Mouse (Mus musculus): ENCODE data around the gene 1700025G04Rik.

Gene 1700025G04Rik

DNA sequence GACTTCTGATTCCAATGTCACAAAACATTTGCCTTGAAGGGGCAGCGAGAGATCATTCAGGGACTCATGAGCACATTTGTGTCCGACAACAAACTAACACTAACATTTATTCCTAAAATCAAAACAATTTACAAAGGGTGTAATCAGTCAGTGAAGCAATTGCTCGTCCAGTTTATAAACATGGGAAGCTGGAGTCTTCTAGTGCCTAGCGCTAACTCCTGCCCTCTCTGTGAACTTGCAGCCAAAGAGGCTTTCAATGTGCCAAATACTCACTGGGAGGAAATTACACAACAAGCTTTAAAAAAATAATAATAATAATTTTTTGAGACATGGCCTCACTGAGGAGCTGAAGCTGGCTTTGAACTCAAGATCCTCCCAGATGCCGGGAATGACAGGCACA, 57.8 kb downstream of the 1700025G04Rik start:
- DNase-seq (ENCODE audit: low read depth), result no peak

DNA sequence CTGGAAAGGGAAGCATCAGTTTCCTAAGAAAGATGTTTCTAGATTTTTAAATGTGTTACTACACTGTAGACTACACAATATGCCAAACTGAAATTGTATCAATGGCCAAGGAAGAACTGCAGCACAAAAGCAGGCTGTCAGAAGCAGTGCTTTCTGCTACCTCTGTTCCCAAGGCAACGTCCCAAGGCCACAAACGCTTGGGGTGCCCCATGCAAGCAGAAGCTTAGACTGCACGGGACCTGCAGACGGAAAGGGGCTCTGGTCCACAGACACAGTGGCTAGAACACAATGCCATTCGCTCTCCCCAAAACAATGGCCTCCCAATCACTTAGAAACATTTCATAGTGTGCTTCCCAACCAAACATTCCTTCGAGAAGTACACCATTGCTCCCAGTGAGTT, 59.4 kb downstream of the 1700025G04Rik start:
- no peak for DNase-seq (ENCODE audit: low read depth)

DNA sequence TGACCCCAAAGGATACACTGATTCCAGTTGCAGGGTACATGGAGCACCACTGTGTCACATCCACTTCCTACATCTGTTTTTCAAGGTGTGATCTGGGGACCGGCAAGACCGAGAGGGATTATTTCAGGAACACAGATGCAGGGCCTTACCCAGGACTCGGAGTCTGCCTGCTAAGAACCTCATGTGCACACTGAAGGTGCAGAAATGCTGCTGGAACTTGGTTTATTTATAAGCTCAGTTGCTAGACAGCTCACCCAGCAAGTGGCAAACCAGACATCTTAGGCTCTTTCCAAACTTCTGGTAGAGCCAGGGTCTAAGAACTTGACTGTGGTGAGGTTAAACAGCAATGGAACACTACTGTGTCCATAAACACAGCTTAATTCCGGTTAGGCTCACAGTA, 61.2 kb downstream of the 1700025G04Rik start:
- DNase-seq (ENCODE audit: low read depth), result no peak

DNA sequence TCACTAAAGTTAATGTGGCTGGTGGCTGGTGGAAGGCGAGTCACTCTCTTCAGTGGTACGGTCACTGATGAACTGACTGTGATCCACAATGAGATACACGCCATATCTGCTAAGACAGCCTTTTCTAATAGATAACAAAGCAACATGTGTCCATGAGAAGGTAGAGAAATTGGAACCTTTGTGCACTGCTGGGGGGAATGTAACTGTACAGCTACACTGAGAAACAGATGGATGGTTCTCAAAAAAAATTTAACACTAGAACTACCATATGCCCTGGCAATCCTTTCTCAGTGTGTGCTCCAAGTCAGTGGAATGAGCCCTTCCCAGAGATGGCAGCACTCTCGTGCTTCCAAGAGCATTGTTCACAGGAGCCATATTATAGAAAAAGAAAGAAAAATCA, 63.2 kb downstream of the 1700025G04Rik start:
- no peak for DNase-seq (ENCODE audit: low read depth)

DNA sequence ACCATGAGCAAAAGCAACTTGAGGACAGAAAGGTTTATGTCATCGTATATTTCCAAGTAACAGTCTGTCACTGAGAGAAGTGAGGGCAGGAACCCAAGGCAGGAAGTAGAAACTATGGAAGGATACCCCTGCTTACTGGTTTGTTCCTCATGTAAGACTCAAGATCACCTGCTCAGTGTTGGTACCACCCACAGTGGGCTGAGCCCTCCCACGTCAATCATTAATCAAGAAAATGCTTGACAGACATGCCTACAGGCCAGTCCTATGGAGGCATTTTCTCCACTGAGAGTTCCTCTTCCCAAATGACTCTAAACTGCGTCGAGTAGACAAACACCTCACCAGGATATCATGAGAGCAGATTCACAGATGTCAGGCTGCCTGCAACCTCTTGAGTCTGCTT, 64.6 kb downstream of the 1700025G04Rik start:
- DNase-seq (ENCODE audit: low read depth), result no peak

DNA sequence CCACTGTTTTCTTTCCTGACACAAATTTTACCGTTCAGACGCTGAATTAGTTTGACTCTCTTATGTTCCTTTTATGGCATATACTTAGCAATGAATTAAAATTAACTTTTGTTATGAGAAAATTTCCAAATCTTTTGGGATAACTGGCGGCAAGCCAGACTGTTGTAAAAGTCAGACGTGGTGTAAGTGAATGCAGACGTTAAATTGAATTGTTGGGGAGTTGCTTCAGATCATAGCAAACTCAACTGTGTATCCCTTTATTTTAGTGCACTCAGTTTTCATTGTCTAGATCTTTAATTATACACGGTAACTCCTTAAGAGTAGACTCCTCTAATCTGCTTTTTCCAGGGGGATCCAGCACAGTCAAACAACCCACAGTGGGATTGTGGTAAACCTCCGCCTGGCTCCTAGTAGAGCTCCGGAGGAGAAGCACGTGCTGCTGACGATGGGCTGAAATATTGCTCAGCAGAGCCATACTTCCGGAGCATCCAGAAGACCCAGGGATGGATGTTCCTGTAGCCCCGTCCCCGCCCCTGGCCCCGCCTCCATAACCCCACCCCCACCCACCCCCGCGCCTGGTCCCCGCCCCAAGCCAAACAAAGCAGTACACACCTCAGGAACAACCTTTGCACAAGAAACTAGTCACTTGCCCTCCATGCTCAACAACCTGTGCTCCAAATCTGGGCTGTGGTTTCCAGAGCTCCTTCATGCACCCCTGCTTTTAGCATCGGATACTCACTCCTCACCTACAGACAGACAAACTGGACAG, 65.7 kb downstream of the 1700025G04Rik start:
- DNase-seq (ENCODE audit: low read depth), result no peak

DNA sequence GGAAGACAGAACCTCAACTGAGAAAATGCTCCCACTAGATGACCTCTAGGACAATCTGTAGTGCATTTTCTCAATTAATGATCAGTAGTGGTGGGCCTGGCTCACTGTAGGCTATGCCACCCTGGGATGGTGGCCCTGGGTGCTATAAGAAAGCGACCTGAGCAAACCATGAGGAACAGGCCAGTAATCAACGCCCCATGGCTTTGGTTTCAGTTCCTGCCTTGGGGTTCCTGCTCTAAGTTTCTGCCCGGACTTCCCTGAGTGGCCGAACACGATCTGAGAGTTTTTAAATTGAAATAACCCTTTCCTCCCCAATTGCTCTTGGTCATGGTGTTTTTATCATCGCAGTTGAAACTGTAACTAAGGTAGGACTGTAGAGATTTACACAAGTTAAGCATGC, 69.1 kb downstream of the 1700025G04Rik start:
- DNase-seq (ENCODE audit: low read depth), result no peak

DNA sequence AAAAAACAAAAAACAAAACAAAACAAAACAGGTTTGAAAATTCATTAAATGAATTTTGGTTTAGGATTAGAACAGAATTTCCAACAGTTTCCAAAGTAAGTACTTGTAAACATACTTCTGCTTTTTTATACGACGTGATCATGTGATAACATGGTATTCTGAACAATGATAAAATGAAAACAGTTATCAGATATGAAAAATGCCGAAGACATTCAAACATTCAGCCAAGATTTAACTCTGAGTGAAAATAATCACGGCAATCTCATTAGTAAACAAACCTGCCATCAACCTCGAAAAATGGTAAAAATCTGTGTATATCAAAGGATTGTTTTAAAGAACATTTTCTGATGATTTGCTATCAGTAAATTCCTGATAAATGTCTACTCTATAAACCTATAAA, 69.9 kb downstream of the 1700025G04Rik start:
- DNase-seq (ENCODE audit: low read depth), result no peak

DNA sequence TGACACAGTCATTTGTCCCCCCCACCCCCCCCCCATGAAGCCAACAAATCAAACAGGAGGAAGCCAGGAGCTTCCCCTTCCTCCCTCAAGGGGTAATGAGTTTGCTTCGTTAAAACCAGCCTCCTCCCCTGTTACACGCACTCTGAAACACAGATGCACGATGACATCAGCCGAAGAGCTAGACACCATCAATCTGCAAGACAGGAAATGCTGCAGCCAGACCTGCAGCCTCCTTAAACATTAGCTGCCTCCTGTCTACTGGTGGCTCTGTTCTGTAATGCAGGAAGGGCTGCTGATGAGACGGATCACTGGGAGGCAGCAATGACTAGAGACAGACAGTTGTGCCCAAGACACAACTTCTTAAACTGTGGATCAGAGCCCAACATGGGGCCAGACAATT, 70.7 kb downstream of the 1700025G04Rik start:
- peak; percentile 80 for DNase-seq (ENCODE audit: low read depth)

DNA sequence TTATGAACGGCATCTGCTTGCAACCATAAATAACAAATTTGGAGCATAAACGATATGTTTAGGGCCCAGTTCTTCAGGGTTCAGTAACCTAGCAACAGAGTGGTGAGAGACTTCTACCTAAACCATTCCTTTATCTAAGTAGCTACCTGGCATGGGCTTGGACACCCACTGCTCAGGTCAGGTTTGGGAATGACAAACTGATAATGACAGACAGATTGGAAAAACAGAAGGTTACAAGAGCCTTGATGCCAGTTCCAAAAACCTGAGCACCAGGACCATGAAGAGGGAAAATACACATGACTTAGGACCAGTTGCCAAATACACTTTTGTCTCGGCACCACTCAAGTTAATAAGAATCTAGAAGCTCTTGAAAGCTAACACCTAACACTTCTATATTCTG, 71.6 kb downstream of the 1700025G04Rik start:
- DNase-seq (ENCODE audit: low read depth), result no peak

DNA sequence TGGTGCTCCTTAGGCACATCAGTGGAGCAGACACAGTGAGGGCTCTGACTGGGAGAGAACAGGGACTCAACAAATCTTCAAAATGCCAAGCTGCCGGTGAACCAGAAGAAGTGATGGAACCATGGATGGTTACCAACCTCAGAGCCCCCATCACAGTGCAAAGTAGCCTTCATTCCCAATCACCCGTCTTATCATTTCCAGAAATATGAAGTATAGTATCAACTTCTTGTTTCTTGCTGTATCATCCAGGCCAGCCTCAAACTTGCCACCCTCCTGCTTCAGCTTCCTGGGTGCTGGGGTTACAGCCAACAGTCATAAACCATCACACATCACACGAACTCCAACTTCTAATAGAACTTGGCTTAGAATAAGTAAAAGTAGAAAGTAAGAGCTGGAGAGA, 73.3 kb downstream of the 1700025G04Rik start:
- DNase-seq (ENCODE audit: low read depth), result no peak

DNA sequence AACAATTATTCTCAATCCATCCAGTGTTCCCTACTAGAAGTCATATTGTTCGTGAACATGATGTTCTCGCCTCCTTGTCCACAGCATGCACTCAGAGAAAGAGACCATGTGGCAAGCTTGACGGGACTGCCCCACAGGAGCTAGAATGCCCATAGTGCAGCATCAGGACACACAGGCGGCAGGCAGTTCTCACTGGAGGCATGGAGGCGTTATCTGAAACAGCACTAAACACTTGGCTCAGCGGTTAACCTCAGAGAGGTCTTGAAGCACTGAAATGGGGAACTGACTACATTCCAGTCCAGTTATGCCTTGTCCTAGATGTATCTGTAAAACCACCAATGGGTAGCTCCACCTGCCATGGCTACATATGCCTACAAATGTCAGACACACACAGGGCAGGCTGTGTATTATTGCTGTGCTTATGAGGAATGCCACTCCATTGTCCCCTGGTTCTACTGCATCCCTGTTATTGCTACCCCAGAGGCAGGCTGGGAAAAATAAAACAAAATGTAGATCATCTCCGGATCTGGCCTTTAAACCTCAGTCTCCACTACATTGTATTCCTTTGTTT, 74.3 kb downstream of the 1700025G04Rik start:
- DNase-seq (ENCODE audit: low read depth), result no peak

DNA sequence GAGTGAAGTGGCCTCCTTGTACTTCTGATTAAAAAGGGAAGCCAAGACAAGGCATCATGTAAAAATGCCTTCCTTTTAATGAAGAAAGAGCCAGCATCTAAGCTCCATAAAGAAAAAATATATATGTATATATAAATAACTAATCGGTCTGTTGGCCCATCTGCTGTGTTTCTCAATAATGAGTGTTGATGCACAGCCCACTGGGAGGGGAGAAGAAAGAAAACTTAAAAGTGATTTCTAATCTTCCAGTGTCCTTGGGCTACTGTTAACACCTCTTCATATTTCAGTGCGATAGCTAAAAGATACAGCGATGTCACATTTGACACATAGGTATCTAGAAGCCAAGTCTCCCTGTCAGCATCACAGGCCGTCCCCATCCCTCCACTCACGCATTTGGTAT, 78.2 kb downstream of the 1700025G04Rik start:
- no peak for DNase-seq (ENCODE audit: low read depth)

DNA sequence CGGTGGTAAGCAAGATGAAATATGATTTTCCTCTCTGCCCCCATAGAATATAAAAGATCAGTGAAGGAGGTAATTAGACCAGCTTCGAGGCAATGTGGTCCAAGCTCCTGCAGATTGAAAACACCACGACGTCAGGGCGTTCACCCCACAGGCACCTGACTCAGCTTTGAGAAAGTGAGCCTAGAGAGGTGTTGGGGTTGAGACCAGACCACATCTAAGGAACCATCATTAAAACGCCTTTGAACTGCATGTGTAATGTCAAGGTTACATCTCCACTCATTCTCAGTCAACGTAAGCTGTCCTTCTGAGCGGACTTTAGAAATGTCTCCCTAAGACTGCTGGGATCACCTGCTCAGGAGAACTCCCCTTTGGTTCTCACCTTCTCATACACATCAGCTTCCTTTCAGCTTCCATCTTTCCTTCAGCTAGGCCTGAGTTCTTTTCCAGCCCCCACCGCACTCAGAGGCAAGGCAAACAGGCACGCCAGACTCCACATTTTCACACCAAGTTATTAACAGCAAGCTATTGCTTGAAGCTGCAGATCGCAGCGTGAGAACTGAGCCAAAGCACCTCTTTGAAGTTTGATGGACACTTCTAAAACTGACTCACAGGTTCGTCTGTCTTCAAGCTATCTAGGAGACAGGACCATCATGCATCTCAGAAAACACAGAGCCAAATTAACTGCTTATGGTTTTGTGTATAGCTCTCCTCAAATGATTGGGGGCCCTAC, 79.5 kb downstream of the 1700025G04Rik start:
- DNase-seq (ENCODE audit: low read depth), result peak; percentile 76

DNA sequence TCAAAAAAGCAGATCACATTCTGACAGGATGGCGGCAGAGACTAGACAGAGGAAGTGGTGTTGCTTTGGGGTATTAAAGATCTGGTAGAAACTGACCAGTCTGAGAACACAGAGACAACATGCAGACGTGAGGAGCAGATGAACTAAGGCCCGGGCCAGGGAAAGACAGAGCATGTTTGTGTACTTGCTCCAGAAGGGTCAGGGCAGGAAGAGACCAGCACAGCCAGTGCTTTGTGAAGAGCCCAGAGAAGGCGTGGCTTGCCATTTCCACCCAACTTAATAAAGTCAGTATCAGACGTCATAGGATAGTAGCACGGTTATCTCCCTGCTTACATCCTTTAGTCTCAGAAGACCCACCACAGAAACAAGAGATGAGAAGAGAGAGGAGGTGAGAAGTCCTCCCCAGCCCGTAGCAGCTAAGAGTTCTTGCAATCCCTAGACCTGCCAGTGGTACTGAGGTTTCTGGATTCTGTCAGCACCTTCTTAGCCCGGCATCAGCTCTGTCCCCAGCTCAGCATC, 81.4 kb downstream of the 1700025G04Rik start:
- peak; percentile 73 for DNase-seq (ENCODE audit: low read depth)

DNA sequence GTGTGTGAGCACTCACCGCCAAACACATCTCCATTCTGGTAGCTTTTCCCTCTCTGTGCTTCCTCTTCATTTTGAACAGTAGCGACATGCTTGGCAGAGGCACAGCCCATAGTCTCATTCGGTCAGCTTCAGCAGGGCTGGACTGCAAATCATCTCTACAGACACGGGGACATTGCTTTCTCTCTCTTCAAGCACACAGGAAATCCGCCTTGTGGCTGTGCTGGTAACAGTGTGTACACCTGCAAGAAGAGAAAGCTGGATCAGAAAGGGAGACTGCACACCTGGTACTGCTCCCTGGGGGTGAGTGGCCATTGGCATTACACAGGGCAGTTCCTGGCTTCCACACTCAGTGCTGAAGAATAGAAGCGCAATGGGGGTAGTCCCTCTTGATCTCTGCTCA, 83.4 kb downstream of the 1700025G04Rik start:
- peak; percentile 18 for DNase-seq (ENCODE audit: low read depth)

DNA sequence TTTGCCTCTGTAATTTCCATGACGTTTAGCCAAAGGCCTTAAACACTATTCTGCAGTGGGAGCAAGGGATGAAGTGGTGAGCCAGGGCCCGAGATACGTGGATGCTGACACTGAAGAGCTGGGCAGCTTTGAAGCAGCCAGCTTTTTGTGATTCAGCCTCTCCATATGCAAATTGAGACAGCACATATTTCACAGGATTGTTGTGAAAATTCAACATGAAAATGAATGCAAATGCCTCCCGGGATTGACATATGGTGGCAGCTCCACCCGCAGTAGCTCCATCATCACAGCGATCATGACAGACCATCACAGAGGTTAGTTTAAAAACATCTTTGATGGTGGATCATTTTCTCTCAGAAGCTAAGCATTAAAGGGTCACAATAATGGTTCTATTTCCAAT, 85.4 kb downstream of the 1700025G04Rik start:
- no peak for DNase-seq (ENCODE audit: low read depth)

DNA sequence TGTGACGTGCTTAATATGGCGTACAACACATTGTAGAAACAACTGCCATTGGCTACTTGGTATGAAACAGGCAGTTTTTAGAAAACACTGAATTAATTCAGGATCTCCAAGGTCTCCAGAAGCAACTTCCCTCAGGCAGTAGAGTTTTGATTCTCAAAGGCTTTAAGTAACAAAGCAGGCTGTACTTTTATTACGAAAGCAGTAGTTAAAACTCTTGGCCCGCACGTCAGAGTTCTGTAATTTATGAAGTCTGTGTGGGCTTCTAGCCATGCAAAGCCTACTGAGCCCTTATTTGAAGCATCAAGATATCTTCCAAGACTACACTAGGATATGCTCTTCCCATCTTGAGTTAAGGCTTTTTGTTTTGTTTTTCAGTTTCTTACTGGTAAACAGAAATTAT, 89.5 kb downstream of the 1700025G04Rik start:
- DNase-seq (ENCODE audit: low read depth), result no peak

DNA sequence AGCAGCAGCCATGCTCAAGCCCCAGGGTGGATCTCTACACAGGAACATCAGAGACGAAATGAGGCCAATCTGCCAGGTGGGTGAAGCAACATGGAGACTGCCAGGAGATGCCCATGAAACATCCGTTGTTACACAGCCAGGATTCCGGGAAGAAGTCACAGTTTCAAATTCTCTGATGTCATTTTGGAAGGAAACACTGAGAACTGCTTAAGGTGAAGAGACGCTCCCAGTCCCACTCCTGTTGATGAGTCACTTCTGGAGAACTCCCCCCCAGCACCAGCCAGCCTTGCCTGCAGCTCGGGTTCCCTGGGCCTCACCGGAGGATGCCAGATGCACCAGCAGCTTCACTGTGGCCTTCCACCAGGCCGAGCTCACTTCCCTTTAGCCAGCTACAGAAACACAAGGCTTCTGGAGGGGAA, 90.5 kb downstream of the 1700025G04Rik start:
- DNase-seq (ENCODE audit: low read depth), result no peak

DNA sequence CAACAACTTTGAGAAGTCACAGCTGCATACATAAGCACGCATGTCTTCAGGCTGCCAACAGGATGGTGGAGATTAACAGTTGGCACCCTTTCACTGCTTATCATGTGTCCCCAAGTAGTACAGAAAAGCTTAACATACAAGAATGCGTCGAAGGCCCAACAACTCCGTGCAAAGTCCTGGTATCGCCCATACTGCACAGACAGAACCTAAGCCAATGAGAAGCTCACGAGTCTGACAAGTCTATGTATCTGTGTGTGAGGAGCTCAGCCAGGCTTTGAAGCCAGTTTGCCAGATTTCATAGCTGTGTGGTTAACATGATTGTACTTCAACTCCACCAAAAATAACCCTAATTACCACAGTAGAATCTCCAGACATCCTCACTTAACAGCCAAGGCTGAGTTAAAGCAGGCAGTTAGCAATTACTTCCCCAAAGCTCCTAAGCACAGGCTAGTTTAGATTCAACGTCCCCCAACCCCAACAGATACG, 91.2 kb downstream of the 1700025G04Rik start:
- no peak for DNase-seq (ENCODE audit: low read depth)

DNA sequence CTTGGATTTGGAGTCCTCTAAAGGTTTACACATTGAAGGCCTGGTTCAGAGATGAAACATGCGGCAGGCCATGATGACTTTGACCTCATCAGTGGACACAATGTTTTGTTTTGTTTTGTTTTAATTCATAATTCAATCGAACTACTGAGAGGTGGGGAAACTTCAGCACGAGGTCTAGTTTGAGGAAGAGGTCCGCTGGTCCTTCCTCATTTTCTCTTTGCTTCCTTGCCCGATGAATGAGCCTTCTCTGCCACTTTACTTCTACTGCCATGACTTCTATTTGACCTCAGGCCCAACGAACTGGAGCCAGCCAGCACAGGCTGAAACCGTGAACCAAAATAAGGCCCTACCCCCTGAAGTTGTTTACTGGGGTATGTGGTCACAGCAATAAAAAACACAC, 92.3 kb downstream of the 1700025G04Rik start:
- no peak for DNase-seq (ENCODE audit: low read depth)

DNA sequence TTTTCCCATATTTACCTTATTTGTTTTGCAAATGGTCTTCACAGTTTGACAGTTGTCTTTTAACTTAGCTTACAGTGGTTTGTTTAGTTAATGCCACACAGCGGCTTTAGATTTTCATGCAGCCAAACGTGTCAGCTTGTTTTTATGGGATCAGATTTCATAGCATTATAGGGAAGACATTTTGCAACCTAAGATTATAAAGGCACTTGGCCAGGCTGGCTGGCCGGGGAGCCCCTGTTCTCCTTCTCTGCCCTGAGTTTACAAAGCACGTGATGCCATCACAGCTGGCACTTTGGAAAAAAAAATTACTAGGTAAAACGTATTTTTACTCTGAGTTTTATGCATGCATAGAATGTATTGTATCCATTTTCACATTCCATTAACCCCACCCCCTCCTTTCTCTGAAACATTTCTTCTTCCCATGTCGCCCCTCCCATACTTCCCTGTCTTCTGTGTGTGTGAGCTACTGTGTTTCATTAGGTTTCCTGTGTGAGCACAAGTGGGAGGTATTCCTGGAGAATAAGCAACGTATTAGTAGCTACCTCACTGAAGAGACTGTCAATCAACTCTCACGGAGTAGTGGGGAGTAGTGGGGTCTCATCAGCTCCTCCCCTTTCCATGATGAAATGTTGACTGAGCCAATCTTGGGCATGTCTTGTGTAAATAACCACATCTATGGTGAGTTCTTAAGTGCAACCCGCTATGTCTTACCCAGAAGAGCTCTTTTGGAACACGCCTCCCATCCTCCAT, 93.8 kb downstream of the 1700025G04Rik start:
- DNase-seq (ENCODE audit: low read depth), result no peak
